Mouse (Mus musculus) midbrain, embryonic 15.5 days (tissue): ENCODE results near the gene Pea15a. TPM values are rescaled to one million over a fixed set of nuclear protein-coding genes. Genes with fewer than 3 reads are reported as not detected.

Experiments
- ATAC-seq: fragments of 200-750 bp; cut with Nextera tagmentation; replicated peaks from 2 replicates; pipeline ENCODE4 v1.8.0; 2017; ENCODE audit warnings: moderate TSS enrichment
- H3K27ac ChIP-seq: fragments of 300-500 bp; sonication (generic); 2 replicates; pipeline ENCODE4 v1.5.1; 2015; ENCODE audit warnings: mild to moderate bottlenecking, inconsistent platforms
- H3K27me3 ChIP-seq: fragments of 300-500 bp; sonication (generic); replicated peaks from 2 replicates; pipeline ENCODE4 v1.6.1; 2015; ENCODE audit warnings: inconsistent platforms
- H3K36me3 ChIP-seq: fragments of 300-500 bp; sonication (generic); replicated peaks from 2 replicates; pipeline ENCODE4 v1.6.1; 2015; ENCODE audit warnings: inconsistent platforms
- H3K4me1 ChIP-seq: fragments of 300-500 bp; sonication (generic); 2 replicates; pipeline ENCODE4 v1.6.1; 2015; ENCODE audit warnings: inconsistent platforms
- H3K4me2 ChIP-seq: fragments of 300-500 bp; sonication (generic); 2 replicates; pipeline ENCODE4 v1.6.1; 2015; ENCODE audit warnings: inconsistent platforms, mild to moderate bottlenecking, moderate library complexity
- H3K4me3 ChIP-seq: fragments of 300-500 bp; sonication (generic); 2 replicates; pipeline ENCODE4 v1.5.1; 2015; ENCODE audit warnings: mild to moderate bottlenecking, inconsistent platforms
- H3K9ac ChIP-seq: fragments of 300-500 bp; sonication (generic); 2 replicates; pipeline ENCODE4 v1.6.1; 2015; ENCODE audit warnings: mild to moderate bottlenecking, inconsistent platforms
- H3K9me3 ChIP-seq: fragments of 300-500 bp; sonication (generic); 2 replicates; pipeline ENCODE4 v1.6.1; 2016; ENCODE audit warnings: inconsistent platforms
- WGBS: fragments of 180-500 bp; shearing (Covaris S2); methylation state at CpG from one replicate; pipeline ENCODE4 v1.1.7; 2015; ENCODE audit warnings: mixed read lengths; 5-methylcytosine and 5-hydroxymethylcytosine counted together
- polyA plus RNA-seq: library from polyadenylated mRNA; unstranded; fragments of >200 nt; fragmentation: Nextera tagmentation; extraction: Ambion mirVana; gene quantifications from 2 replicates; pipeline ENCODE4 v1.2.1, GENCODE M21; 2015

Gene Pea15a
- polyA plus RNA-seq, 1 experiment from 2014 or later: 437 TPM

GRCm38 (mm10) chr1:172219451-172220406 lies 13.1 kb upstream of the Pea15a start, which contains the start of gene Casq1:
Gene Casq1, minus strand, starts transcription at chr1:172219868.
- H3K27me3 ChIP-seq: no peaks in the 10 kb centered on the region
- peak; percentile 12; the same call in 1 of the 2 replicates for ATAC-seq
- no peaks in the 10 kb centered on the region for H3K36me3 ChIP-seq
- H3K4me3 ChIP-seq: no peak within 1 kb of the TSS
- no peak within 1 kb of the TSS for H3K9ac ChIP-seq
- H3K9me3 ChIP-seq: no peaks in the 10 kb centered on the region
- H3K27ac ChIP-seq: peak within 1 kb of the TSS; percentile 42; the same call in 1 of the 2 replicates
- no peak within 1 kb of the TSS for H3K4me2 ChIP-seq
- WGBS: 83% methylated on average over 19 of the region's 19 CpGs
- H3K4me1 ChIP-seq: peaks cover 20% of the 10 kb centered on the region

GRCm38 (mm10) chr1:172218164-172218910 lies 11.7 kb upstream of the Pea15a start:
- Histone ChIP-seq H3K4me3 (no peak overlapping the region), H3K27me3 (no peaks in the 10 kb centered on the region), H3K9ac (no peak overlapping the region), H3K9me3 (no peaks in the 10 kb centered on the region), H3K4me2 (no peak overlapping the region), H3K4me1 (peaks cover 25% of the 10 kb centered on the region), H3K36me3 (no peaks in the 10 kb centered on the region), H3K27ac (no peak overlapping the region)
- no peak for ATAC-seq
- WGBS: 47% methylated on average over 15 of the region's 15 CpGs

GRCm38 (mm10) chr1:172217148-172217547 lies 10.5 kb upstream of the Pea15a start:
- H3K4me1 ChIP-seq: peaks cover 25% of the 10 kb centered on the region
- ATAC-seq: peak; percentile 41; the same call in 1 of the 2 replicates
- H3K9me3 ChIP-seq: no peaks in the 10 kb centered on the region
- no peaks in the 10 kb centered on the region for H3K36me3 ChIP-seq
- WGBS: 1% methylated on average over 5 of the region's 5 CpGs
- no peaks in the 10 kb centered on the region for H3K27me3 ChIP-seq
- H3K27ac ChIP-seq: peak overlapping the region; percentile 68; the same call in 1 of the 2 replicates
- H3K9ac ChIP-seq: no peak overlapping the region
- no peak overlapping the region for H3K4me3 ChIP-seq
- H3K4me2 ChIP-seq: peak overlapping the region; percentile 16; the same call in 1 of the 2 replicates

- Histone ChIP-seq H3K9me3 (no peaks in the 10 kb centered on the region), H3K27ac (no peak overlapping the region), H3K4me1 (peaks cover 21% of the 10 kb centered on the region), H3K4me2 (no peak overlapping the region), H3K36me3 (no peaks in the 10 kb centered on the region), H3K4me3 (no peak overlapping the region), H3K27me3 (no peaks in the 10 kb centered on the region), H3K9ac (no peak overlapping the region)
- no peak for ATAC-seq
- WGBS: 65% methylated on average over 3 of the region's 3 CpGs
Measured at GRCm38 (mm10) chr1:172214748-172215147, 8.1 kb upstream of the Pea15a start.

GRCm38 (mm10) chr1:172213771-172214170 lies 7.2 kb upstream of the Pea15a start:
- peak overlapping the region; percentile 66 for H3K27ac ChIP-seq
- H3K27me3 ChIP-seq: no peaks in the 10 kb centered on the region
- peaks cover 19% of the 10 kb centered on the region for H3K4me1 ChIP-seq
- no peak overlapping the region for H3K9ac ChIP-seq
- no peak overlapping the region for H3K4me2 ChIP-seq
- no peaks in the 10 kb centered on the region for H3K36me3 ChIP-seq
- no peak for ATAC-seq
- H3K4me3 ChIP-seq: no peak overlapping the region
- 33% methylated on average over 4 of the region's 4 CpGs for WGBS
- H3K9me3 ChIP-seq: no peaks in the 10 kb centered on the region

GRCm38 (mm10) chr1:172212776-172213175 lies 6.2 kb upstream of the Pea15a start:
- H3K9me3 ChIP-seq: no peaks in the 10 kb centered on the region
- no peaks in the 10 kb centered on the region for H3K27me3 ChIP-seq
- H3K27ac ChIP-seq: no peak overlapping the region; the same call in 1 of the 2 replicates
- H3K4me1 ChIP-seq: peaks cover 16% of the 10 kb centered on the region
- no peak overlapping the region for H3K4me2 ChIP-seq
- no peak overlapping the region for H3K9ac ChIP-seq
- no peak overlapping the region for H3K4me3 ChIP-seq
- no peaks in the 10 kb centered on the region for H3K36me3 ChIP-seq
- no peak for ATAC-seq
- WGBS: 37% methylated on average over 5 of the region's 5 CpGs

GRCm38 (mm10) chr1:172207111-172207584 lies 544 bp upstream of the Pea15a start:
- WGBS: 2% methylated on average over 7 of the region's 7 CpGs
- Histone ChIP-seq H3K4me1 (peaks cover 47% of the 10 kb centered on the region), H3K27me3 (no peaks in the 10 kb centered on the region), H3K27ac (peak overlapping the region; percentile 96), H3K4me2 (peak overlapping the region; percentile 83), H3K4me3 (peak overlapping the region; percentile 89), H3K36me3 (no peaks in the 10 kb centered on the region), H3K9ac (peak overlapping the region; percentile 97), H3K9me3 (no peaks in the 10 kb centered on the region)
- ATAC-seq: peak; percentile 4

GRCm38 (mm10) chr1:172205741-172206087 lies 890 bp downstream of the Pea15a start:
- H3K9me3 ChIP-seq: no peaks in the 10 kb centered on the region
- peak overlapping the region; percentile 83 for H3K4me2 ChIP-seq
- ATAC-seq: peak; percentile 9; the same call in 1 of the 2 replicates
- H3K36me3 ChIP-seq: no peaks in the 10 kb centered on the region
- H3K4me1 ChIP-seq: peaks cover 61% of the 10 kb centered on the region
- H3K27me3 ChIP-seq: no peaks in the 10 kb centered on the region
- peak overlapping the region; percentile 97 for H3K9ac ChIP-seq
- under 1% methylated on average over 3 of the region's 3 CpGs for WGBS
- peak overlapping the region; percentile 89 for H3K4me3 ChIP-seq
- H3K27ac ChIP-seq: peak overlapping the region; percentile 96

- peak overlapping the region; percentile 83 for H3K4me2 ChIP-seq
- H3K27ac ChIP-seq: peak overlapping the region; percentile 96
- no peaks in the 10 kb centered on the region for H3K27me3 ChIP-seq
- 12% methylated on average over 15 of the region's 15 CpGs for WGBS
- no peak for ATAC-seq
- H3K4me1 ChIP-seq: peaks cover 68% of the 10 kb centered on the region
- no peaks in the 10 kb centered on the region for H3K9me3 ChIP-seq
- H3K9ac ChIP-seq: peak overlapping the region; percentile 97
- peak overlapping the region; percentile 89 for H3K4me3 ChIP-seq
- H3K36me3 ChIP-seq: no peaks in the 10 kb centered on the region
Measured at GRCm38 (mm10) chr1:172204814-172205740, 1.5 kb downstream of the Pea15a start.

GRCm38 (mm10) chr1:172204033-172204813 lies 2.4 kb downstream of the Pea15a start:
- peak overlapping the region; percentile 83 for H3K4me2 ChIP-seq
- H3K27ac ChIP-seq: peak overlapping the region; percentile 96
- peak overlapping the region; percentile 97 for H3K9ac ChIP-seq
- no peaks in the 10 kb centered on the region for H3K9me3 ChIP-seq
- no peaks in the 10 kb centered on the region for H3K36me3 ChIP-seq
- H3K4me3 ChIP-seq: peak overlapping the region; percentile 89
- no peaks in the 10 kb centered on the region for H3K27me3 ChIP-seq
- H3K4me1 ChIP-seq: peaks cover 75% of the 10 kb centered on the region
- ATAC-seq: no peak
- WGBS: 2% methylated on average over 9 of the region's 9 CpGs

GRCm38 (mm10) chr1:172203566-172203965 lies 3.0 kb downstream of the Pea15a start:
- Histone ChIP-seq H3K4me3 (peak overlapping the region; percentile 89), H3K4me1 (peaks cover 75% of the 10 kb centered on the region), H3K27me3 (no peaks in the 10 kb centered on the region), H3K9ac (peak overlapping the region; percentile 97), H3K9me3 (no peaks in the 10 kb centered on the region), H3K4me2 (peak overlapping the region; percentile 83), H3K27ac (peak overlapping the region; percentile 96), H3K36me3 (peaks cover 4% of the 10 kb centered on the region; the same call in 1 of the 2 replicates)
- WGBS: under 1% methylated on average over 4 of the region's 4 CpGs
- no peak for ATAC-seq
